Mouse (Mus musculus): ENCODE results near the gene Lgals3bp. TPM values are rescaled to one million over a fixed set of nuclear protein-coding genes. Genes with fewer than 3 reads are reported as not detected.
A peak's percentile ranks its signal among the peaks of the same experiment; 100 is the strongest.

The Lgals3bp gene
- polyA plus RNA-seq, 1 experiment = 52.7 TPM

DNA sequence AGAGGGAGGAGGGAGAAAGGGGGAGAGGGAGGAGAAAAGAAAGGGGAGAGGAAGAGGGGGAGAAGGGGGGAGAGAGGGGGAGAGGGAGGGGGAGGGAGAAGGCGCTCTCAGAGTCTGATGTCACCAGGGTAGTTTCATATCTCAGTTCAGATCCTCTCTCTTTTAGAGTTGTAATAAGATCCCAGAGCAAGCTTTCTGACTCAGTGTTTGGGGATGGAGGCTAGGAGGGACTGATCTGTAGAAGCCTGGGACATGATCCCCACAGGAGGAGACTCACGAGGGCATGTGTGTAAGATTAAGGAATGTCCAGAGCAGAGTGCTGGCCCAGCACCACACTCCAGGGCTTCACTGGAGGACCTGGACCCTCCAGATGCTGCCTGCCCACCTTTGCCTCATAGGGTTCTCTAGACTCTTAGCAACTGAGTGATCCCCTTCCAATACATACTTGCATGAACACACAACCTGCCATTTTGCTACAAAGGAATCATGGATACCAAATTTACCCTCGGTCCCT is 25.4 kb upstream of the Lgals3bp start:
- no peak overlapping the region for H3K27ac ChIP-seq (ENCODE audit: control insufficient read depth, insufficient read depth, low read depth, low read length, poor library complexity)
- TF ChIP-seq CTCF (IDR thresholded peaks at IDR 0.05; ENCODE audit: control insufficient read depth, insufficient read depth, low read length) = no peak
- TF ChIP-seq POLR2A (IDR thresholded peaks at IDR 0.05; ENCODE audit: borderline replicate concordance, control insufficient read depth, low read depth, low read length) = no peak
- 43% methylated on average over 3 of the region's 3 CpGs for WGBS
- H3K4me1 ChIP-seq (ENCODE audit: control insufficient read depth, insufficient read depth, low read length) = no peaks in the 10 kb centered on the region
- H3K4me3 ChIP-seq (replicated peaks; ENCODE audit: control insufficient read depth, low read depth, low read length) = no peak overlapping the region

- Histone ChIP-seq H3K4me3 (replicated peaks; ENCODE audit: control insufficient read depth, low read depth, low read length) (no peak overlapping the region), H3K4me1 (ENCODE audit: control insufficient read depth, insufficient read depth, low read length) (no peaks in the 10 kb centered on the region), H3K27ac (ENCODE audit: control insufficient read depth, insufficient read depth, low read depth, low read length, poor library complexity) (no peak overlapping the region)
- TF ChIP-seq POLR2A (IDR thresholded peaks at IDR 0.05; ENCODE audit: borderline replicate concordance, control insufficient read depth, low read depth, low read length) (no peak), CTCF (IDR thresholded peaks at IDR 0.05; ENCODE audit: control insufficient read depth, insufficient read depth, low read length) (no peak)
- WGBS = 69% methylated on average over 5 of the region's 5 CpGs
Observed at GRCm38 (mm10) chr11:118426765-118427164, 24.9 kb upstream of the Lgals3bp start.

GRCm38 (mm10) chr11:118424621-118425335 is 22.9 kb upstream of the Lgals3bp start:
- TF ChIP-seq CTCF (IDR thresholded peaks at IDR 0.05; ENCODE audit: control insufficient read depth, insufficient read depth, low read length) (no peak), POLR2A (IDR thresholded peaks at IDR 0.05; ENCODE audit: borderline replicate concordance, control insufficient read depth, low read depth, low read length) (no peak)
- H3K27ac ChIP-seq (ENCODE audit: control insufficient read depth, insufficient read depth, low read depth, low read length, poor library complexity) = no peak overlapping the region
- no peaks in the 10 kb centered on the region; the same call in 1 of the 2 replicates for H3K4me1 ChIP-seq (ENCODE audit: control insufficient read depth, insufficient read depth, low read length)
- H3K4me3 ChIP-seq (replicated peaks; ENCODE audit: control insufficient read depth, low read depth, low read length) = no peak overlapping the region
- WGBS = 55% methylated on average over 13 of the region's 13 CpGs

GRCm38 (mm10) chr11:118423266-118423971 is 21.5 kb upstream of the Lgals3bp start:
- Histone ChIP-seq H3K4me3 (replicated peaks; ENCODE audit: control insufficient read depth, low read depth, low read length) (no peak overlapping the region), H3K4me1 (ENCODE audit: control insufficient read depth, insufficient read depth, low read length) (no peaks in the 10 kb centered on the region; the same call in 1 of the 2 replicates), H3K27ac (ENCODE audit: control insufficient read depth, insufficient read depth, low read depth, low read length, poor library complexity) (no peak overlapping the region)
- 14% methylated on average over 18 of the region's 18 CpGs for WGBS
- TF ChIP-seq CTCF (IDR thresholded peaks at IDR 0.05; ENCODE audit: control insufficient read depth, insufficient read depth, low read length) (peak; percentile 36), POLR2A (IDR thresholded peaks at IDR 0.05; ENCODE audit: borderline replicate concordance, control insufficient read depth, low read depth, low read length) (no peak)

- TF ChIP-seq CTCF (IDR thresholded peaks at IDR 0.05; ENCODE audit: control insufficient read depth, insufficient read depth, low read length) = no peak
- no peak for TF ChIP-seq POLR2A (IDR thresholded peaks at IDR 0.05; ENCODE audit: borderline replicate concordance, control insufficient read depth, low read depth, low read length)
- Histone ChIP-seq H3K4me1 (ENCODE audit: control insufficient read depth, insufficient read depth, low read length) (peaks cover 6% of the 10 kb centered on the region), H3K27ac (ENCODE audit: control insufficient read depth, insufficient read depth, low read depth, low read length, poor library complexity) (no peak overlapping the region), H3K4me3 (replicated peaks; ENCODE audit: control insufficient read depth, low read depth, low read length) (no peak overlapping the region)
- 50% methylated on average over 7 of the region's 7 CpGs for WGBS
Observed at GRCm38 (mm10) chr11:118420261-118420660, 18.4 kb upstream of the Lgals3bp start.

- peak; percentile 83; the same call in 1 of the 2 replicates for TF ChIP-seq POLR2A (IDR thresholded peaks at IDR 0.05; ENCODE audit: borderline replicate concordance, control insufficient read depth, low read depth, low read length)
- TF ChIP-seq CTCF (IDR thresholded peaks at IDR 0.05; ENCODE audit: control insufficient read depth, insufficient read depth, low read length) = no peak
- peak within 1 kb of the TSS; percentile 88 for H3K27ac ChIP-seq (ENCODE audit: control insufficient read depth, insufficient read depth, low read depth, low read length, poor library complexity)
- H3K4me1 ChIP-seq (ENCODE audit: control insufficient read depth, insufficient read depth, low read length) = peaks cover 6% of the 10 kb centered on the region
- peak within 1 kb of the TSS; percentile 85 for H3K4me3 ChIP-seq (replicated peaks; ENCODE audit: control insufficient read depth, low read depth, low read length)
- WGBS = under 1% methylated on average over 50 of the region's 50 CpGs
Observed at GRCm38 (mm10) chr11:118418834-118419504, 17.1 kb upstream of the Lgals3bp start, which contains the start of gene Cant1. Gene Cant1 (minus strand): TSS chr11:118419086.

DNA sequence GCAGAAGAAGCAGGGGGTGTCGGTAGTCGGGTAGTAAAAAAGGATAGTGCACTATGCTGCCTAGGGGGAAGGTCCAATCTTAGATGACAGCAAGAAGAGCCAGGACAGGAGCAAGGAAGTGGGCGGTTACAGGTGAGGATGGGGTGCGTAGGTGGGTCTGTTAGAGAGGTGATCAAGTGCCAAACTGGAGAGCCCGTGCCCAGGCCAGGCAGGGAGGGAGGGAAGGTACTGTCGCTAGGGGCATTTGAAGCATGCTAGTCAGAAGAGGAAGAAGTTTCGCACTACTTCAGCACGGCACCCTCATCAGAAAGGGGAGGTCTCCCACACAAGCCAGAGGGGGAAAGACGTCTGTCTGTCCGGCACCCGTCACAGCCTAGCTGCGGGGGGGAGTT is 16.5 kb upstream of the Lgals3bp start:
- Histone ChIP-seq H3K4me1 (ENCODE audit: control insufficient read depth, insufficient read depth, low read length) (peaks cover 6% of the 10 kb centered on the region), H3K4me3 (replicated peaks; ENCODE audit: control insufficient read depth, low read depth, low read length) (peak overlapping the region; percentile 85), H3K27ac (ENCODE audit: control insufficient read depth, insufficient read depth, low read depth, low read length, poor library complexity) (peak overlapping the region; percentile 88)
- no peak for TF ChIP-seq POLR2A (IDR thresholded peaks at IDR 0.05; ENCODE audit: borderline replicate concordance, control insufficient read depth, low read depth, low read length)
- no peak for TF ChIP-seq CTCF (IDR thresholded peaks at IDR 0.05; ENCODE audit: control insufficient read depth, insufficient read depth, low read length)
- WGBS = under 1% methylated on average over 12 of the region's 12 CpGs

DNA sequence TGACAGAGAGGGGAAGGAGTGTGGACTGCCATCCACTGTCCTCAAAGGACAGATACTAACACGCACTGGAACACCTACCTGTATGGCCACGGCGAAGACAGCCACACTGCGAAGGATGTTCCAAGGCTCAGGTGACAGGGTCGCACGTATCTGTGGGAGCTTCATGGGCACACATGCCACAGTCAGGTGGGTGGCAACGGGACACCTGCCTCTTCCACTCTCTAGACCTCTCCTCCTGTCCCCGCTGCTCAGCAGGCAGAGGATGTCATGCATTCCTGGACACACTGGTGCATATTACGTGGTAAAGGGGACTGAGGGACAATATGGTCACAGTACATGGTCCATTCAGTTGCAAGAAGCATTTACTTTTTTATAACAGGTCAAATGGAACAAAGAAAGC is 15.6 kb upstream of the Lgals3bp start:
- Histone ChIP-seq H3K4me3 (replicated peaks; ENCODE audit: control insufficient read depth, low read depth, low read length) (peak overlapping the region; percentile 22), H3K27ac (ENCODE audit: control insufficient read depth, insufficient read depth, low read depth, low read length, poor library complexity) (no peak overlapping the region), H3K4me1 (ENCODE audit: control insufficient read depth, insufficient read depth, low read length) (peaks cover 6% of the 10 kb centered on the region)
- 92% methylated on average over 9 of the region's 9 CpGs for WGBS
- TF ChIP-seq CTCF (IDR thresholded peaks at IDR 0.05; ENCODE audit: control insufficient read depth, insufficient read depth, low read length) = no peak
- TF ChIP-seq POLR2A (IDR thresholded peaks at IDR 0.05; ENCODE audit: borderline replicate concordance, control insufficient read depth, low read depth, low read length) = no peak

Data from bone marrow, adult 2 months (tissue).